Mouse (Mus musculus) kidney, adult 2 months (tissue): ENCODE measurements around the gene Serpina3n. TPM values are rescaled to one million over a fixed set of nuclear protein-coding genes. Genes with fewer than 3 reads are reported as not detected.
"Not testable (repeated sequence)": the region's sequence is repeated elsewhere in the genome, so short reads cannot be mapped to it uniquely, and the experiment has no call there.

Source experiments
- DNase-seq: peaks from one replicate; pipeline ENCODE4 v3.0.0; 2021
- H3K27ac ChIP-seq: fragments of 200-500 bp; 2 replicates; pipeline ENCODE4 v1.5.1; 2012; ENCODE audit warnings: low read depth, low read length, control low read depth, inconsistent platforms; ENCODE audit not compliant: insufficient read depth
- H3K27me3 ChIP-seq: fragments of 200-500 bp; replicated peaks from 2 replicates; pipeline ENCODE4 v1.6.1; 2012; ENCODE audit warnings: mild to moderate bottlenecking, moderate library complexity, low read length, inconsistent platforms; ENCODE audit not compliant: control insufficient read depth, insufficient read depth
- H3K36me3 ChIP-seq: fragments of 200-500 bp; 2 replicates; pipeline ENCODE4 v1.6.1; 2012; ENCODE audit warnings: mild to moderate bottlenecking, moderate library complexity, low read length, inconsistent platforms; ENCODE audit not compliant: control insufficient read depth, insufficient read depth
- H3K4me1 ChIP-seq: fragments of 200-500 bp; 2 replicates; pipeline ENCODE4 v1.6.1; 2011; ENCODE audit warnings: low read length; ENCODE audit not compliant: control insufficient read depth, insufficient read depth
- H3K4me3 ChIP-seq: fragments of 200-500 bp; 2 replicates; pipeline ENCODE4 v1.5.1; 2011; ENCODE audit warnings: mild to moderate bottlenecking, low read depth, low read length, control low read depth; ENCODE audit not compliant: insufficient read depth
- CTCF ChIP-seq: fragments of 200-500 bp; conservative IDR thresholded peaks from 2 replicates; pipeline ENCODE4 v1.5.1; 2011; ENCODE audit warnings: low read depth, mild to moderate bottlenecking, control low read depth, low read length, moderate library complexity, mixed read lengths; ENCODE audit not compliant: insufficient read depth, insufficient read length
- POLR2A ChIP-seq: fragments of 200-500 bp; IDR thresholded peaks from one replicate; pipeline ENCODE4 v1.6.1; 2011; ENCODE audit warnings: low read depth, low read length, control low read depth
- WGBS: fragments of 180-500 bp; shearing (Covaris S2); methylation state at CpG from one replicate; pipeline ENCODE4 v1.1.7; 2018; 5-methylcytosine and 5-hydroxymethylcytosine counted together
- polyA plus RNA-seq: library from polyadenylated mRNA; depleted of rRNA; stranded (reverse); fragments of >200 nt; gene quantifications from 2 replicates; pipeline ENCODE4 v1.2.3, GENCODE M21; 2012; rRNA removed

Gene Serpina3n
- polyA plus RNA-seq: 3.4 and 3.8 TPM in 2 replicates

GRCm38 (mm10) chr12:104406454-104406885 is at the start of gene Serpina3n:
Gene Serpina3n (plus strand): TSS chr12:104406729.
- no peaks in the 10 kb centered on the region for H3K4me1 ChIP-seq
- 27% methylated on average over 4 of the region's 4 CpGs for WGBS
- H3K27me3 ChIP-seq: no peaks in the 10 kb centered on the region
- H3K36me3 ChIP-seq: no peaks in the 10 kb centered on the region
- no peak within 1 kb of the TSS for H3K4me3 ChIP-seq
- DNase-seq: no peak
- TF ChIP-seq POLR2A (no peak), CTCF (no peak)
- no peak within 1 kb of the TSS for H3K27ac ChIP-seq

- 87% methylated on average over 3 of the region's 3 CpGs for WGBS
- Histone ChIP-seq H3K27ac (no peak overlapping the region), H3K27me3 (no peaks in the 10 kb centered on the region), H3K4me3 (no peak overlapping the region), H3K4me1 (no peaks in the 10 kb centered on the region), H3K36me3 (no peaks in the 10 kb centered on the region)
- TF ChIP-seq CTCF (no peak), POLR2A (no peak)
- no peak for DNase-seq
These were observed 36.5 kb upstream of the Serpina3n start for GRCm38 (mm10) chr12:104369986-104370385.

DNA sequence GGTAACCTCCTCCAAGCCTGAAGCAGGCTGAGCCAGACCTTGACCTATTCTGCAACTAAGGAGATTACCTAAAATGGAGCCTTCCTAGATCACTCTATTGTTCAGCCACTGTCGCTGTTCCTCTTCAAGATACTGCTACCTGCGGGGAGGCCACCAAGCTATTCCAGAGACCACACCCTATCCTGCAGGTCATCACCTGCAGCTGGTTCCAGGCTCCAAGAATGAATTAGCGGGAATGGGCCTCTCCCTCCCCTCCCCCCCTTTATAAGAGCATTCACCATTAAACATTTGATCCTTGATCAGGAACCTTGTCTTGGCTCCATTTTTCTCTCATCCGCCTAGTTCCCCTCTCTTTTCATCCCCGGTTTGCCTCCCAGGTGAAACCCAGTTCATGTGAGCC is 29.4 kb upstream of the Serpina3n start:
- not testable (repeated sequence) for DNase-seq, H3K27ac ChIP-seq, H3K4me1 ChIP-seq, H3K36me3 ChIP-seq, H3K4me3 ChIP-seq, H3K27me3 ChIP-seq
- 81% methylated on average over 5 of the region's 5 CpGs for WGBS

DNA sequence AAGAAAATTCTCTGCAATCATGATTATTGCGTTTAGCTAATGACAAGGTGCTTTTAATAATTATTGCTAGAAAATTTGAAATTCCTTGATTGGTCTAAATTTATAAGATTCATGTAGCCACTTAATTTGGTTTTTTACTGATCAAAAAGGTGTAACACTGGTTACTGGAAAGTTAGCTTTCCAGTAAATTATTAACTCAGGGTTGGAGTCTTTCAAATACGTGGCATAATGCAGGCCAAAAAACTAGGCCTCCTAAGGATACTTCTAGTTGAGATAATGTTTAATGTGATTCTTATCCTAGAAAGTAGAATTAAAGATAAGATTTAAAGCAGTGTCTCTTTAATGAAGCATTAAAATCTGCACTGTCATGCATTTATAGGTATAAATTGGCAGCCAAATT is 28.2 kb upstream of the Serpina3n start:
- H3K4me3 ChIP-seq, H3K27me3 ChIP-seq, H3K36me3 ChIP-seq, H3K27ac ChIP-seq, H3K4me1 ChIP-seq: not testable (repeated sequence)
- peak; percentile 56 for DNase-seq
- WGBS: 44% methylated on average over 2 of the region's 2 CpGs

DNA sequence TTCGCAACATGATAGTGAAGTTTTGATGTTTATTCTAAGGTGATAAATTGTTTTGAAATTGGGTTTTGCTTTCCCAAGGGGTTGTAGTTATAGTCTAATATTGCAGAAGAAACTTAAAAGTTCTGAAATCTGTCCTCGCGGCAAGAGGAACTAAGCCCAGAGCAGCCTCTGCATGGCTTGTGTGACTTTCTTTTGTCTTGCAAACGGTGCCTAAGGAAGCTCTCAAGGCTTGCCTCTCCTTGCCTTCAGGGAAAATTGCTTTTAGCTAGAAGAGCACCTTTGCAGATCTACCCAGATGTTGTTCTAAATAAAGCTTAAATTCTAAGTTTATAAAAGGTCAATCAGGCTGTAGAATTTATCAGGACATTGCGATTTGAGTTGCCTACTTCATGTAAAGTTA is 27.7 kb upstream of the Serpina3n start:
- not testable (repeated sequence) for DNase-seq, H3K4me3 ChIP-seq, H3K36me3 ChIP-seq, H3K27me3 ChIP-seq, H3K4me1 ChIP-seq, H3K27ac ChIP-seq
- 69% methylated on average over 5 of the region's 5 CpGs for WGBS

- no peaks in the 10 kb centered on the region for H3K36me3 ChIP-seq
- no peaks in the 10 kb centered on the region for H3K27me3 ChIP-seq
- TF ChIP-seq CTCF (no peak), POLR2A (no peak)
- DNase-seq: no peak
- H3K27ac ChIP-seq: no peak overlapping the region
- no peaks in the 10 kb centered on the region for H3K4me1 ChIP-seq
- no peak overlapping the region for H3K4me3 ChIP-seq
- WGBS: 98% methylated on average over 11 of the region's 11 CpGs
These were observed 26.7 kb upstream of the Serpina3n start for GRCm38 (mm10) chr12:104379856-104380255.

DNA sequence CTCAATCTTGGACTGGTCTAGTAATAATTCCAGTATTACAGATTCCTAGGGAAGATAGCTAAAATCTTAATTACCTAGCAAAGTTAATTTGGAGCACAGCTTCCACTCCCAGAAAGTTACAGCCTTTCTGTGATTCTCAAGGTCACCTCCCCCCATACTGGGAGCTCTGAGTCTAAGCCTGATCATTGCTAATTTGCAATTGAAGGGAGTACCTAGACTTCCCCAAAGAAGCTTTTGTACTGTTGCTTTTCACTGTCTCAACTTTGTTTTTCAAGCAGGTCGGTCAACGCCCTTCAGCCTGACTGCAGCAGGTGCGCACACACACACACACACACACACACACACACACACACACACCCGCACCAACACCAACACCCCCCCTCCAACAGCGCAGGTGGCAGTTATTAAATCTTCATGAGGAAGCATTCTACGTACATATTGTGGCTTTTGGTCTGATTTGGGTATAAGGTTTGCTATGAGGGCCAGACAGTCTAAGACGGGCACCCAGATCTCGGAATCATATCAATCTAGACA is 25.4 kb upstream of the Serpina3n start:
- DNase-seq, H3K4me1 ChIP-seq, H3K4me3 ChIP-seq, H3K36me3 ChIP-seq, H3K27me3 ChIP-seq, H3K27ac ChIP-seq: not testable (repeated sequence)
- 95% methylated on average over 8 of the region's 8 CpGs for WGBS

DNA sequence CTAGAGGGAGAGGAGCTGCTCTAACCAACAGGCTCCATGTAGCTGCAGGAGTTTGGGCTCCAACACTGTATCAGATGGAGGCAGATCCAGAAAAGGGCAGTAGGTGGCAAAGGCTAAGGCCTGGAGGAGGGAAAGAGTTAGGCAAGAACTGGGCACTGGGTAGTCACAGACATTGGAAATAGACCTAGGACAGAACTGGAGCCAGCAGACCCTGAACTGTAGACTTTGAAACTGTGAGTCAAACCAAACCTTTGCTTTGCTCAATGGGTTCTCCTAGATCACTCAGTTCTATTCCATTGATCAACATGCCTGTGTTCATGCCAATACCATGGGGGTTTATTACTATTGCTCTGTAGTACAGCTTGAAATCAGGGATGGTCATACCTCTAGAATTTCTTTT is 20.5 kb upstream of the Serpina3n start:
- H3K27me3 ChIP-seq, H3K27ac ChIP-seq, H3K4me1 ChIP-seq, H3K4me3 ChIP-seq, H3K36me3 ChIP-seq: not testable (repeated sequence)
- peak; percentile 42 for DNase-seq

GRCm38 (mm10) chr12:104386878-104387277 is 19.7 kb upstream of the Serpina3n start:
- 61% methylated on average over 2 of the region's 2 CpGs for WGBS
- DNase-seq, H3K36me3 ChIP-seq, H3K27me3 ChIP-seq, H3K4me3 ChIP-seq, H3K4me1 ChIP-seq, H3K27ac ChIP-seq: not testable (repeated sequence)
